Mouse (Mus musculus) stomach, postnatal 0 days (tissue): ENCODE results near the gene Mcfd2.

Experiments used
- CTCF ChIP-seq: IDR thresholded peaks from 2 replicates; pipeline ENCODE4 v1.5.1; 2016; ENCODE audit warnings: antibody characterized with exemption, low read depth, mild to moderate bottlenecking, moderate library complexity
- EP300 ChIP-seq: optimal IDR thresholded peaks from 2 replicates; pipeline ENCODE3; 2016; ENCODE audit warnings: antibody characterized with exemption

DNA sequence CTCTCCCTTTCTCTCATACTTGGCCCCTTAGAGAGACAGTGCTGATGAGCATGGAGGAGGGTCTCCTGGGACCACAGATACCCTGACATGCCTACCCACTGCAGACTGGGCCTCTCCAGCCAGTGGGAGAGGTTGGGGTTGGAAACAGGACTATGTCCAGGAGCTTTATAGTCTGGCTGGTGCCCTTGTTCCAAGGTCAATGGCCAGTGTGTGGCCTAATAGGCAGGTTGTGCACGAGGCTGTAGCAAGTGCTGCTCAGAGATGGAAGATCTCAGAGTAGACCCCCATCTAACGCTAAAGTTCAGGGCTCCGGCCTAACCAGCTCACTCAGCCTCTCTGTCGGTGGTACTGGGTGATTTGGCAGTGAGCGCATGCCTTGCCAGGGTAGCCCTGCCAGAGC, 26.0 kb upstream of the Mcfd2 start:
- TF ChIP-seq CTCF (no peak), EP300 (no peak)
